Mouse (Mus musculus) neutrophil, adult 5-6 weeks (primary cell): Measurements from ENCODE around the gene Polrmt. TPM values are rescaled to one million over a fixed set of nuclear protein-coding genes. Genes with fewer than 3 reads are reported as not detected.

Experiments
- ATAC-seq: fragments of 151-379, 151-347 bp; 2 replicates; pipeline ENCODE4 v1.8.0; 2017; ENCODE audit warnings: mild to moderate bottlenecking, moderate TSS enrichment; ENCODE audit not compliant: insufficient number of reproducible peaks, poor library complexity, low FRiP score, severe bottlenecking; ENCODE audit errors: extremely low read depth
- total RNA-seq: library from RNA; stranded (forward); fragments of 200-1000 nt; gene quantifications from 2 replicates; pipeline ENCODE4 v1.2.3, GENCODE M21; 2017

Polrmt gene
- total RNA-seq = 21.9 and 24.6 TPM in 2 replicates

DNA sequence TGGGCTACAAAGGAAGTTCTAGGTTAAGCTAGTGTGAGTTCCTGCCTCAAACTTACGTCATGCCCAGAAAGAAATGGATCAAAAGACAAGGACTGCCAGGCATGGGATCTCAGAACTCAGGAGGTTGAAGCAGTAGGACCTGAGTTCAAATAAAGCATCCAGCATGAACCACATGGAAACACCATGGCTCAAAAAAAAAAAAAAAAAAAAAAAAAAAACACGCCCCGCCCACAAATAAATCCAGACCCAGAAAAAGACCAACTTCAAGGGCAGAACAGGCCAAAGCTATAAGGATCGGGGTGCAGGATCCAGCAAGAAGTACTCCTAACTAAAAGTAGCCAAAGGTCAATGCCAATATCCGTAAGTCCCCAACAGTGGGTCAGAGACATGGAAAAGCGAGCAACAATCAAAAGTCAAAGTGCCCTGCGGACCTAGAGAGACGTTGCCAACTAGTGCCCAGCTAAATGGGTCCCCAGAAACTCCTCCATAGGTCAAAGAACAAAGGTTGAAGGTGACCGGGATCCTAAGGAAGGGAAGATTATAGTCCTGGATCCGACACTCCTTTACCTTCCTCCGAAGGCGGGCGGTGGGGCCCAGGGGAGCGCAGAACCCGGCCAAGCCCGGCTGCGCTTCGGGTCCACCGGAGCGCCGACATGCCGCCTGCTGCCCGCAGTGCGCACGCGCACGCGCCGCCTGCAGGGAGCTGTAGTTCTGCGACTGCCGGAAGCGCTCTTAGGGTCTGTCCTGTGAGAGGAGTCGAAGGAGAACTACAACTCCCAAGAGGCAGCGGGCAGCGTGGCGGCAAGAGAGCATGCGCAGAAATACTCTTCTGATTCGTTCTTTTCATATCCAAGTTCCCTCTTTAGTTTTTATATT is at the start of gene Polrmt:
Gene Polrmt, minus strand, starts transcription at position 684 of the 876 bp plus-strand sequence.
- peak; percentile 96 for ATAC-seq

DNA sequence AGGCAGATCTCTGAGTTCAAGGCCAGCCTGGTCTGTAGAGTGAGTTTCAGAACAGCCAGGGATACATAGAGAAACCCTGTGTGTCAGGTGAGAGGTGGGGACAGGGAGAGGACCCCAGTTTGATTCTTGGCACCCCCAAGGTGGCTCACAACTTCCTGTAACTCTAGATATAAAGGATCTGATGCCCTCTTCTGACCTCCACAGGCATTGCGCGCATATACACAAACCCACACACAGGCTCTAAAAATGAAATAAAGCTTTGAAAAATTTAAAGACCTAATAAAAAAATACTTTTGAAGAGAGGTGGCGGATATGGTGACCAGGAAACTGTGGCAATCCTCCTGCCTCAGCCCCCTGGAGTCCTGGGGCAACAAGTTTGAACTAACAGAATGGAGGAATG is 49.5 kb upstream of the Polrmt start:
- ATAC-seq = no peak

DNA sequence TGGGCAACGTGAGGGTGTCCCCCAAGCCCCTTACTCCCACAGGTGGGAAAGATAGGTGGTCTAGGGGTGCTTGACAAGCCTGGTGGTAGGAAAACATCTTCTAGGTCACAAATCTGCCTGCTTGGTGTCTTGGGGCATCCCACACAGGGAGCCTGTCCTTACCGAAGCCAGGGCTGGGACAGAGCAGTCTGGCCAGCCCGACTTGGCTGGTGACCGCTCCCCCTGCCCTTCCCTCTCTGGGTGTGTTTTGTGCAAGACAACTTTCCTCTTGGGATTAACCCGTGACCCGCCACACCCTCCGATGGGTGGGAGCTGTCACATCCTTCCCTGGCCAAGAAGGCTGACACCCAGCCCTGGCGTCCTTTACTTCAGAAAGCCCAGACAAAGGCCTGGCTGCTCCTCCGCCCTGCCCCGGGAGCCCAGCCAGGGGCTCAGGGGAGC is 48.1 kb upstream of the Polrmt start:
- no peak for ATAC-seq

DNA sequence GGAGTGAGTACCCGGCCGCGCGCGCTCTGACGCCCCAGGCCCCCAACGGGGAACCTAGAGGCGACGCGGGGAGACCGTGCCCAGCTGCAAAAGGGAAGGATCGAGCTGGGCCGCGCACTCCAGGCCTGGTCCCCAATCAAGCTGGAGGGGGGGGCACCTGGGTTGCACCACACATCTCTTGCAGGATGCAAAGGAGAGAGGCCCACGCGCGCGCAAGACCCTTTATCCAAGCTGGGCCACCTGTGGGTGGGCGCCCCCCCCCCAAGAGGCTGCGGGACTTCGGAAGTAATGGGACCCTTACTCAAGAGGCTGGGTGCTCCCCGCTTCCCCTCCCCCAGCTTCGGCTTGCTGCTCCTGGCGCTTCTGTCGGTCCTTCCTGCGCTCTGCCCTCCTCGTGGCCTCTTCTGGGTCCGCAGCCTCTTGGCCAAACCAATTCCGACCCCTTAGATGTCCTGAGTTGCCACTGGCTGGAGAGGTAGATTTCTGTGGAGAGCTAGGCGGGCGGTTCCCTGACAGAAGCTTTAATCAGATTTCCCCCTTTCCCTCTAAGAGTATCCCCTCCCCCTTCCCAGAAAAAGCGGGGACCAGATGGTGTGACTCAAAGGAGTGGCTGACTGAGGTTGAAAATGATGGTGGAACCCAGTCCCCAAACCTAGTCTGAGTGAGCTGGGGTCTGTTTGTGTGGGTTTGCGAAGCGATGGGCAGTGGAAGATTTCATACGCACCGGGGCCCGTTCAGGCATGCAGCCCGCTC is 47.5 kb upstream of the Polrmt start:
- no peak for ATAC-seq

DNA sequence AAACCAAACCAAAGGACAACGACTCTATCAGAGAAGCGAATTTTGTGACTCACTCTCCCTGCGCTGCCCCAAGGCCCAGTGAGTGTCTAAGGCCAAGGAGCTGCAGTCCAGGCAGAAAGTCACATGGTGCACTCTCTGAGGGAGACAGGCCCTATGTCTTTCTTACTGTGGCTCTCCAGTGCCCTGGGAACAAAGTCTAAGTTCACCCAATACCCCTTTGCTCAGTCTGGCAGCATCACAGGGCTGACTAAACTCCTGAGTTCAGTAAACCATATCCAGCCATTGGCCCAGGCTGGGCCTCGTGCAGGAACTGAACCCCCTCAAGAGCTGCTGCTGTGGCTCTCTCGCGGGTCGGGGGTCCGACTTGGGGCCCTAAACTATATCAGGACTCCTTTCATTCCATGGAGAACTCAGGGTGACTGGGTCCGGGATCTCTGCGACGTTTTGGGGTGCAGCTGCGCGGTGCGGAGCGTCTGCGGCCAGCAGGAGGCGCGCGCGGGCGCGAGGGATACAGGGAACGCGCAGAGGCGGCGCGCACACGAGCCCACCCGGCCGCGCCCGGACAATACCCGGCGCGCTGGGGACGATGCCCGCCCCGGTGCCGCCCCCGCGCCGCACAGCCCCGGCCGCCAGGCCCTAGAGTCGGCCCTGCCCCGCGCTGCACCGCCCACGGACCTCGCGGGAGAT is 46.8 kb upstream of the Polrmt start, which contains the start of gene Palm:
Gene Palm, plus strand, starts transcription at position 522 of the 687 bp plus-strand sequence.
- peak; percentile 40; the same call in 1 of the 2 replicates for ATAC-seq

DNA sequence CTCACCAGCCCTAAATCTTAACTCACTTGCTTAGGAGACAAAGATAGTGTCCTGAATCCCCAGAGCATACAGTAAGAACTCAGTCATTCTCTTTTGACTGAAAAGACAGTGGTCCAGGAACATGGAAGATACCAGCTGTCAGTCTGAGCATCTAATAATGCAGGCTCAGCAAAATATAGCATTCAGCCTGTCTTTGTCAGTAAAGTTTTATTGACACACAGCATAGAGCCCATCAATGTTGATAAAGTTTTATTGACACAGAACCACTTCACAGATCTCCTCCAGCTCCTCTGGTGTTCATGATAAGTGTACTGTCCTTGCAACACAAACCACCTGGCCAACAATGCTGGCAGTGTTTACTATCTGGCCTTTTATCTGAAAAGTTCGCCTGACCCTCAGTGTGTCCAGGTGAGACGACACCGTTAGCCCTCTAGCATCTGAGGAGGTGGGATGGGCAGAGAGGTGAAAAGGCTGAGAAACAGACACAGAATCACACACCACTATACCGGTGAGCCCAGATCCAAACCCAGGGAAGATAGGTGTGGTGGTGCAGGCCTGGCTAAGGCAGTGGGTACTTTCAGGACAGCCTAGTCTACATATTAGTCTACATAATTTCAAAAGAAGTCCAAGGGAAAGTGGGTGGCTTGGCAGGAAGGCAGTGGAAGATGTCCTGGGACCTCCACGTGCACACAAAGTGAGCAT is 46.1 kb upstream of the Polrmt start:
- no peak for ATAC-seq

DNA sequence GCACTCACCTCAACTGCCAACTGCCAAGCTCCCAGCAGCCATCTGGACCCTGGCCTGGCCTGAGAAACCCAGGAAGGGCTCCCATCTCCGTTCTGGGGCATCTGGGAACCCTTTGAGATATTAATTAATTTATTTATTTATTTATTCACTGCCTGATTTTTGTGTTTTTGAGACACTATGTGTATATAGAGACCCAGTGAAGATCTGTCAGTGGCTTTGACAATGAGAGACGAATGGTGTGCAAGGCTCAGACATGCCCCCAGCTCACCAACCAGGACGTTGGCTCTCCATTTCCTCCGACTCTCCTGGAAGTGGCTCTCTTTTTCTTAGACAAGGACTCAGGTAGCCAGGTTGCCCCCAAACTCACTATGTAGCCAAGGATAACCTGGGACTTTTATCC is 44.5 kb upstream of the Polrmt start, which contains the start of gene Prss57:
Gene Prss57, minus strand, starts transcription at position 101 of the 400 bp plus-strand sequence.
- ATAC-seq = no peak

DNA sequence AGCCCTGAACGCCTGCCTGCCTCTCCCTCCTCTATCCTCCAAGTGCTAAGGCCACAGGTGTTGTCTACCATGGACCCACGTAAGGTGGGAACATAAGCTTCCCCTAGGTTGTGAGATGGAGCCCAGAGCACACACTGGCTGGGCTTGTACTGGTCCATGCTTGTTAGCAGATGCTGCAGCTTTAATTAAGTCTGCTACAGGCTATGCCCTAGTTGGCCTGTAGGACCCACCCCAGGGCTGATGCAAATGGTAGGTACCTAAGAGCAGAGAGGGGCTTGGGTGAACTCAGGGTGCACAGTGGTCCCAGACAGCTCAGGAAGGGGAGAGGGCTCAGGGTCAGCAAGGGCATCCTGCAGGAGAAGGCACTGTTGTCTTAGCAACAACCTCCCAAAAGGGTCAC is 43.2 kb upstream of the Polrmt start:
- no peak for ATAC-seq

DNA sequence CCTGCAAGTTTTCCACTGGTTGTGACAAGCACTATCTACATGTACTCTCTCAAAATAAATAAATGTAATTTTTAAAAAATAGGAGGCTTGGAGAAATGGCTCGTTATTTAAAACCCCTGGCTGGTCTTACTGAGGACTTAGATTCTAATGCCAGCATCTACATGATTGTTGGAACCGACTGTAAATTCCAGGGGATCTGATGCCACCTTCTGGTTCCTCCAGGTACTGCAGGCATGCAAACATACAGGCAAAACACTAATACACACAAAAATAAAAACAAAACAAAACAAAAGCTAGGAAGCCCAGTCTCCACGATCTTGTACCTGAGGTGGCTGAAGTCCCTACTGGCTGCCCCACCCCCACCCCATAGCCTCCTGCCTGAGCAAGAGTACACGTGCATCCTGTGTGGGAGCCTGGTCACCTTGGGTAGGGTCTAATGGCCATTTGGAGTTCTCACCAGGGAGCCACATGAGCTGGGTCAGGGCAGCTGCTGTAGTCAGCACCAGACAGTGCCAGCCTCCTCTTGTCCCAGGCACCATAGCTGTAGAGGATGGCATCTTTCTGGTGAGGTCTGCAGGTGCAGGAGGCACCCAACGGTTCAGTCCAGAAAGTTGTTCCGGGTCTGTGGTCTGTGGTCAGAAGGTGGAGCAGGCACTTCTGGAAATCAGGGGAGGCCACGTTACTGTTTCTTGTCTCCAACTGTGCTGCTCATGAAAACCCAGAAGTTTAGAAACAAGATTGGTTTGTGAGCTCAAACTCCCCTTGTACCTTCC is 42.2 kb upstream of the Polrmt start:
- peak; percentile 59 for ATAC-seq

DNA sequence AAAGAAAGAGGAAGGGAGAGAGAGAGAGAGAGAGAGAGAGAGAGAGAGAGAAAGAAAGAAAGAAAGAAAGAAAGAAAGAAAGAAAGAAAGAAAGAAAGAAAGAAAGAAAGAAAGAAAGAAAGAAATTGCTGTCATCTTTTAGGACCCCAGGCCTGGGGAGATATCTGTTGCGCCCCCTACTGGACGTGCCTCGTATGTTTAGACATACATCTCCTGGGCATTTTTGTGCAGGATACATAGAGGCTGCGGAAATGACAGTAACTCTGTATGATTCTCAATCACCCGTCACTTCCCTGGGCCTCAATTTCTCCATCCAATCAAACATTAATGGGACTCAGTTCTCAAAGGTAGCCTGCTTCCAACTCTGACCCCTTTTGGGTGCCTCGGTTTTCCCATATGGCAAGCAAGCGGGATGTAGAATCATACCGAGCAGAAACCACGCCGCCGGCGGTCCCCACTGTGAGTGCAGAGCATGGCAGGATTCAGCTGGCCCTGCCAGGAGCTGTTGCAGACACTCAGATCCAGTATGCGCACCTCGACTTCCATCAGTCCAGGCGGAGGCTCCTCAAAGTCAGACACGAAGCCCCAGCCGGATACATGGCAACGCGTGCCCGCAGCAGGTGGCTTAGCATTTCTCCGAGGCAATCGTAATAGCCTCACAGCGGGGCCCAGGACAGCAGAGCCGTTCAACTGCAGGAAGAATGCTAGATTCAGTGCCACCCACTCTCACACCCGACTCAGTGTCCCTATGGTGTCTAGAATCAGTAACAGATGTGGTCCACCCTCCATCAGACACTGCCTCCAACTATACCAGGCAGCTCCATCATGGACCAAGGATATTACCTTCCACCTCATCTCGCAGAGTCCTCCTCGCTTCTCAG is 37.8 kb upstream of the Polrmt start:
- no peak for ATAC-seq

DNA sequence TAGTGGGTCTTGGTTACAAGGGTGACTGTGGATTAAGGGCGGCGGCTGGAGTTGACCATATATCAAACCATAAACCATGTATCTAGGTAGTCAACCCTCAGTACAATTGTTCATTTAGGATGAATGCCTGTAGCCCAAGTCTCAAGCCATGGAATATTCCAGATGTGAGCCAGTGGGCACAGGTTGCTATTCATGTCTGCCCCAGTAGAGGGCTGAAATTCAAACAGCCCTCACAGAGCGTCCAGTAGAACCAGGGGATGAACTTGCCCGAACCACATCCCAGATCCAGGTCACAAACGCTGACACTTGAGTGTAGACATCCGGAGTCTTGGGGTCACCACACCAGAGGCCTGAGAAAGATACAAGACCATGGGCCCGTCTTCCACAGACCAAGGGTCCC is 36.7 kb upstream of the Polrmt start:
- ATAC-seq = no peak

DNA sequence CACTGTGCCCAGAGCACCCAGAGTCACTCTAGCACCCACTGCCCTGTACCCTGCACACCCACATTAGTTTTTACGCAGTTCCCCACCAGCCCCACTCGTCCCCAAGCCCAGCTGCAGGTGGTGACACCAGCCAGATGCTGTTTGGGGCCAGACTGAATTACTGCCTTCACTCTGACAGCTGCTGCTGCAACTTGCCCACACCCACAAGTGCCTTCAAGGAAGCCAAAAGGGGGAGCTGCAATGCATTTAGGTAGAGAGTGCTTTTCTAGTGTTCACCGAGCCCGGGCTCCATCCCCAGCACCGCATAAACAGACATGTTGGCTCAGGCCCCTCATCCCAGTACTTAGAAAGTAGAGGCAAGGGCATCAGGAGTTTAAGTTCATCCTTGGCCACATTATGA is 35.6 kb upstream of the Polrmt start:
- no peak for ATAC-seq

DNA sequence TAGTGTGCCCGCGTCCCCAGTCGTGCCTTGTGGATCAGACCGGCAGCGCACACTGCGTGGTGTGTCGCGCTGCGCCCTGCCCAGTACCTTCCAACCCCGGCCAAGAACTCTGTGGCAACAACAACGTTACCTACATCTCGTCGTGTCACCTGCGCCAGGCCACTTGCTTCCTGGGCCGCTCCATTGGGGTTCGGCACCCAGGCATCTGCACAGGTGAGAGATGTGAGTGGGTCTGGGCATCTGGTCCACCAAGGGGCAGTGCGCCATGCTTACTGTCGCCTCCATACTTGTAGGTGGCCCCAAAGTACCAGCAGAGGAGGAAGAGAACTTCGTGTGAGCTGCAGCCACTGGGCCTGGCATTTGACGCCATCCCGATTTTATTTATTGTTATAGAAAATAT is 34.8 kb upstream of the Polrmt start:
- no peak for ATAC-seq

DNA sequence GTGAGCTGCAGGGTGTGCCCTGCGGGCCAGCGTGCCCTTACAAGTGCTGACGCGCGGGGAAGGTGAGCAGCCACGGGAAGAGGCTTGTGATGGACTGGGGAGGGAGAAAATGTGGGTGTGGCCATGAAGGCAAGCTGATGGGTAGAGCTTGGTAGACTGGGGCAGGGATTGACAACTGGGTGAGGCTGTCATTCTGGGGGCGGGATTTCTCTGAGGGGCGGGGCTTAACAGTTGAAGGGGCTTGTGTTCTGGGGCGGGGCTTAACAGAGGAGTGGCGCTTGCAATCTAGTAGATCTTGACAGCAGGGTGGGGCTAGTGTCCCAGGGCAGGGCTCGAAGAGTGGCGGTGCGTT is 34.3 kb upstream of the Polrmt start:
- ATAC-seq = no peak

DNA sequence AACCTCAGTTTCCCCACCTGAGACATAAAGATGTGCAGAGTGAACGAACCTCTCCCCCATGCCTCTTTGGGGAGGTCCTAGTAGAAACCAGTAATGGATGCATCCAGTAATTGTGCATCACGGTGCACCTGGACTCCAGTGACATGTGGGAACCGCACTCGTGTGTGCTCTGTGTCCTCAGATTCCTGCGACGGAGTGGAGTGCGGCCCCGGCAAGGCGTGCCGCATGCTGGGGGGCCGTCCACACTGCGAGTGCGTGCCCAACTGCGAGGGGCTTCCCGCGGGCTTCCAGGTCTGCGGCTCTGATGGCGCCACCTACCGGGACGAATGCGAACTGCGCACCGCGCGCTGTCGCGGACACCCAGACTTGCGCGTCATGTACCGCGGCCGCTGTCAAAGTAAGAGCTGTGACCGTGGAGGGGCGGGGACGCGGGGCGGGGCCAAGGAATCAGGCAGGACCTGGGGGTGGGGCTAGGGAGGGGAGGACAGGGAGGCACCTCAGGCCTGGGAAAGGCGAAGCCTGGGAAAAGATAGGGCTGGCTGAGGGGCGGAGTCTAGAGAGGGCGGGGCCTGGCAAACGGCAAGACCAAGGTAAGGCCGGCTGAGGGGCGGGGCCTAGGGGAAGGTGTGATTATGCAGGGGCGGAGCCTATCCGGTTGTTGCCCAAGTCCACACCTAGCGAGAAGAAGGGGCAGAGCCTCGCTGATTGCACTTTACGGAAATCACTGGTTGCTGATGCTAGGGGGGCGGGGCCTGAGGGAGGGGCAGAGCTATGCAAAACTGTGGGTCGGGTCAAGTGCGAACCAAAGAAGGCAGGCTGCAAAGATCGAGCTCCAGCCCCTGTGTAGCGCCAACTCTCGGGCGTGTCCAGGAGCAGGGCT is 33.6 kb upstream of the Polrmt start:
- ATAC-seq = peak; percentile 81

DNA sequence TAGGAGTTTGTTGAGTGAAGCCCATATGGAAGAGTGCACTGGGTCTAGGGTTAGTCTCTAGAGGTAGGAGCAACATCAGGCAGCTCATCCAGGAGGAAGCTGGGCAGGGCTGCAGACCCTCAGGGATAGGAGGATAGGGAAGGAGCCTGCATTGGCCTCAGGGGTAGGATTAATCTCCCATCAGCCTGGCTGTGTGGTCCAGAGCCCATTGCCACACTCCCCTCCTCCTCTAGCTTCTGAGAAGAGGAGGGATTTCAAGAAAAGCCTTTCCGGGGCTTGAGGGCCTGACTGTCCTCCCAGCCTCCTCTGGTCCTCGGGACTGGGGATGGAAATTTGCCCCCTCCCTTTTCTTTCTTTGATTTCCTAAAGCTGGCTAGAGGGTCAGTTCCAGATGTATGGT is 32.8 kb upstream of the Polrmt start:
- no peak for ATAC-seq
